Mouse (Mus musculus): Measurements from ENCODE around the gene Zfp747.

GRCm38 (mm10) chr7:127421388-127422191, 45.7 kb upstream of the Zfp747 start, which contains the start of gene Zfp688:
- TF ChIP-seq POLR2A (IDR thresholded peaks at IDR 0.05; ENCODE audit: low read depth, low read length) (peak; percentile 77), CTCF (IDR thresholded peaks at IDR 0.05; ENCODE audit: borderline replicate concordance, insufficient read depth, low read length) (no peak)

Data from embryonic fibroblast, embryonic 13.5 days (primary cell).